In the genomic region with DNA sequence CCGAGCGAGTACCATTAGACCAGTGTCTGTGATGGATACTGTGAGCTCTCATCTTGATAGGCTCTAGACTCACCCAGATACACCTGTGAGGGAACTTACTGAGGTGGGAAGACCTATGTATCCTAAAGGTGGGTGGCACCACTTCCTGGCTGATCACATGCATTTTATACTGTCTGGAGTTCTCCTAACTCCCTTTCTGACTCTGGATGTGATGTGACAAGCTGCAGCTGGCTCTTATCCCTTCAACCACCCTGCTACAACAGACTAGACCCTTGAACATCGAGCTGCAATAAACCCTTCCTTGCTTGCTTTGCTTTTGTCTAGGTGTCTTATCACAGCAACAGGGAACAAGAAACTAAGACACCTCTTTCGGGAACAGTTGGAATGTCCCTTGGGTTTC, we compare ENCODE assay signal across 20 mouse cellular contexts.
DNase-seq lines count a peak whose midpoint lies in the region; ATAC-seq and TF ChIP-seq lines count a peak whose summit lies in the region.
"Had no signal": no experiment of that assay in that cellular context is flagged by ENCODE, and none has a peak within 500 bp of the region (broad histone marks: within the 10 kb centered on the region; RNA-seq: fewer than 3 reads in every experiment).

No protein-coding gene starts in this region.

- no peak overlapping the region for H3K4me2 ChIP-seq in intestine, embryonic 15.5 days (replicated peaks)
- no peak overlapping the region for H3K4me2 ChIP-seq in intestine, embryonic 16.5 days (ENCODE audit: low read depth, low read length)
- H3K4me2 ChIP-seq in midbrain, embryonic 11.5 days: no peak overlapping the region
- no peak overlapping the region for H3K4me2 ChIP-seq in midbrain, embryonic 13.5 days (replicated peaks)
- no peak overlapping the region for H3K4me2 ChIP-seq in limb, embryonic 11.5 days (ENCODE audit: low read depth, severe bottlenecking)
- H3K4me2 ChIP-seq: forebrain, embryonic 13.5 days; forebrain, embryonic 15.5 days had no signal

- no peak overlapping the region for H3K4me3 ChIP-seq in intestine, embryonic 15.5 days (replicated peaks)
- no peak overlapping the region for H3K4me3 ChIP-seq in intestine, embryonic 16.5 days (ENCODE audit: low read length)
- H3K4me3 ChIP-seq in midbrain, embryonic 11.5 days (ENCODE audit: low read depth, low read length): no peak overlapping the region
- H3K4me3 ChIP-seq in midbrain, embryonic 13.5 days (replicated peaks): no peak overlapping the region
- H3K4me3 ChIP-seq in limb, embryonic 11.5 days (ENCODE audit: low read depth, low read length): no peak overlapping the region
- no peak overlapping the region for H3K4me3 ChIP-seq in cerebellum, adult 2 months (replicated peaks; ENCODE audit: insufficient read depth, low read depth, low read length)
- H3K4me3 ChIP-seq: embryonic facial prominence, embryonic 12.5 days; forebrain, embryonic 13.5 days; forebrain, embryonic 15.5 days had no signal

- H3K27ac ChIP-seq in intestine, embryonic 15.5 days: no peak overlapping the region
- no peak overlapping the region for H3K27ac ChIP-seq in intestine, embryonic 16.5 days (ENCODE audit: low read length)
- H3K27ac ChIP-seq in midbrain, embryonic 11.5 days (ENCODE audit: low read depth, low read length): no peak overlapping the region
- H3K27ac ChIP-seq in midbrain, embryonic 13.5 days: no peak overlapping the region
- H3K27ac ChIP-seq in limb, embryonic 11.5 days (replicated peaks; ENCODE audit: low read depth, low read length): 0 out of 2 replicates have a peak overlapping the region, but pooled peaks have one; percentile 16
- no peak overlapping the region for H3K27ac ChIP-seq in cerebellum, adult 2 months (ENCODE audit: insufficient read depth, low read length)
- H3K27ac ChIP-seq: forebrain, embryonic 13.5 days; forebrain, embryonic 15.5 days had no signal

- no peaks in the 10 kb centered on the region for H3K9me3 ChIP-seq in intestine, embryonic 15.5 days
- H3K9me3 ChIP-seq in intestine, embryonic 16.5 days (ENCODE audit: control insufficient read depth, low read length): no peaks in the 10 kb centered on the region
- no peaks in the 10 kb centered on the region for H3K9me3 ChIP-seq in midbrain, embryonic 11.5 days (ENCODE audit: control insufficient read depth, low read length)
- H3K9me3 ChIP-seq in midbrain, embryonic 13.5 days: no peaks in the 10 kb centered on the region
- H3K9me3 ChIP-seq in limb, embryonic 11.5 days (ENCODE audit: control insufficient read depth, low read length): no peaks in the 10 kb centered on the region
- H3K9me3 ChIP-seq: embryonic facial prominence, embryonic 12.5 days; forebrain, embryonic 13.5 days; forebrain, embryonic 15.5 days had no signal

- peaks cover 19% of the 10 kb centered on the region for H3K4me1 ChIP-seq in intestine, embryonic 15.5 days (replicated peaks)
- peaks cover 21% of the 10 kb centered on the region for H3K4me1 ChIP-seq in intestine, embryonic 16.5 days (ENCODE audit: control insufficient read depth, insufficient read depth, low read length)
- H3K4me1 ChIP-seq in midbrain, embryonic 11.5 days (ENCODE audit: control insufficient read depth, insufficient read depth, low read length): peaks cover 15% of the 10 kb centered on the region
- peaks cover 24% of the 10 kb centered on the region for H3K4me1 ChIP-seq in midbrain, embryonic 13.5 days (replicated peaks)
- H3K4me1 ChIP-seq in limb, embryonic 11.5 days (ENCODE audit: control insufficient read depth, insufficient read depth, low read length): peaks cover 26% of the 10 kb centered on the region
- H3K4me1 ChIP-seq in cerebellum, adult 2 months (ENCODE audit: control insufficient read depth, insufficient read depth, low read length): no peaks in the 10 kb centered on the region; the same call in 1 of the 2 replicates

- H3K9ac ChIP-seq in intestine, embryonic 15.5 days: no peak overlapping the region
- H3K9ac ChIP-seq in intestine, embryonic 16.5 days (ENCODE audit: low read depth, low read length): no peak overlapping the region
- H3K9ac ChIP-seq in midbrain, embryonic 11.5 days (ENCODE audit: low read length): no peak overlapping the region
- H3K9ac ChIP-seq in midbrain, embryonic 13.5 days (replicated peaks): no peak overlapping the region
- no peak overlapping the region for H3K9ac ChIP-seq in limb, embryonic 11.5 days (ENCODE audit: low read length)
- H3K9ac ChIP-seq: embryonic facial prominence, embryonic 12.5 days; forebrain, embryonic 13.5 days; forebrain, embryonic 15.5 days; forebrain, postnatal 0 days had no signal

- 0 out of 2 replicates have a peak, but pooled peaks have one; percentile 18 for ATAC-seq in intestine, embryonic 15.5 days
- ATAC-seq in intestine, embryonic 16.5 days: no peak
- ATAC-seq in midbrain, embryonic 11.5 days (ENCODE audit: low FRiP score): no peak
- no peak for ATAC-seq in midbrain, embryonic 13.5 days
- ATAC-seq in limb, embryonic 11.5 days (ENCODE audit: insufficient number of reproducible peaks, low FRiP score, low TSS enrichment, low read depth): no peak
- ATAC-seq: activated CD4-positive, CD25-positive, alpha-beta regulatory T cell, adult 4 months; forebrain, embryonic 13.5 days; forebrain, embryonic 15.5 days; forebrain, postnatal 0 days had no signal

- 57% methylated on average over 4 of the region's 4 CpGs for WGBS in intestine, embryonic 15.5 days
- 51% methylated on average over 4 of the region's 4 CpGs for WGBS in intestine, embryonic 16.5 days
- WGBS in midbrain, embryonic 11.5 days: 87% methylated on average over 4 of the region's 4 CpGs
- 77% methylated on average over 4 of the region's 4 CpGs for WGBS in midbrain, embryonic 13.5 days
- WGBS in limb, embryonic 11.5 days: 72% methylated on average over 4 of the region's 4 CpGs
- WGBS in cerebellum, adult 2 months: 80% methylated on average over 4 of the region's 4 CpGs

- no peaks in the 10 kb centered on the region for H3K27me3 ChIP-seq in intestine, embryonic 15.5 days (replicated peaks)
- H3K27me3 ChIP-seq in intestine, embryonic 16.5 days (replicated peaks; ENCODE audit: control insufficient read depth, insufficient read depth, low read length): no peaks in the 10 kb centered on the region
- no peaks in the 10 kb centered on the region for H3K27me3 ChIP-seq in midbrain, embryonic 11.5 days (ENCODE audit: control insufficient read depth, insufficient read depth, low read length)
- H3K27me3 ChIP-seq in midbrain, embryonic 13.5 days: peaks cover 8% of the 10 kb centered on the region; the same call in 1 of the 2 replicates
- no peaks in the 10 kb centered on the region for H3K27me3 ChIP-seq in limb, embryonic 11.5 days (ENCODE audit: control insufficient read depth, insufficient read depth, low read length)
- no peaks in the 10 kb centered on the region; the same call in 1 of the 2 replicates for H3K27me3 ChIP-seq in cerebellum, adult 2 months (ENCODE audit: control insufficient read depth, insufficient read depth, low read length)
- H3K27me3 ChIP-seq: embryonic facial prominence, embryonic 12.5 days; forebrain, embryonic 13.5 days; forebrain, embryonic 15.5 days had no signal

- peak; percentile 54 for DNase-seq in midbrain, embryonic 11.5 days (ENCODE audit: low spot score, missing footprints)
- DNase-seq in limb, embryonic 11.5 days (ENCODE audit: low spot score): no peak
- no peak for DNase-seq in urinary bladder, postnatal 25 days (ENCODE audit: low spot score)
- DNase-seq in cerebellum, adult 2 months: no peak
- DNase-seq: adrenal gland, adult 8-10 months; adrenal gland, postnatal 14 days; adrenal gland, postnatal 36 days; cerebellum, adult 11-12 months; cerebellum, adult 8-10 months; cerebellum, adult 9-11 months; cerebellum, postnatal 14 days; cerebellum, postnatal 36 days; forebrain, postnatal 0 days had no signal

- no peak for TF ChIP-seq POLR2A in cerebellum, adult 2 months (IDR thresholded peaks at IDR 0.05; ENCODE audit: borderline replicate concordance, insufficient read depth, low read length)

- no peak for TF ChIP-seq CTCF in cerebellum, adult 2 months (IDR thresholded peaks at IDR 0.05; ENCODE audit: borderline replicate concordance, insufficient read depth, low read depth, low read length)

- no peaks in the 10 kb centered on the region for H3K36me3 ChIP-seq in intestine, embryonic 15.5 days
- H3K36me3 ChIP-seq in intestine, embryonic 16.5 days (ENCODE audit: control insufficient read depth, insufficient read depth, low read length): no peaks in the 10 kb centered on the region
- no peaks in the 10 kb centered on the region for H3K36me3 ChIP-seq in midbrain, embryonic 11.5 days (ENCODE audit: control insufficient read depth, insufficient read depth, low read length)
- H3K36me3 ChIP-seq in midbrain, embryonic 13.5 days: no peaks in the 10 kb centered on the region
- H3K36me3 ChIP-seq in limb, embryonic 11.5 days (ENCODE audit: control insufficient read depth, insufficient read depth, low read length): no peaks in the 10 kb centered on the region
- H3K36me3 ChIP-seq: embryonic facial prominence, embryonic 12.5 days; forebrain, embryonic 15.5 days had no signal
